Mouse (Mus musculus) brain, adult 2 months (tissue): Measurements from ENCODE around the gene Gm43191.
"Not testable (repeated sequence)": the region's sequence is repeated elsewhere in the genome, so short reads cannot be mapped to it uniquely, and the experiment has no call there.

Source experiments
- DNase-seq: peaks from one replicate; pipeline ENCODE4 v3.0.0; 2011; ENCODE audit warnings: low read depth, low spot score

The Gm43191 gene

DNA sequence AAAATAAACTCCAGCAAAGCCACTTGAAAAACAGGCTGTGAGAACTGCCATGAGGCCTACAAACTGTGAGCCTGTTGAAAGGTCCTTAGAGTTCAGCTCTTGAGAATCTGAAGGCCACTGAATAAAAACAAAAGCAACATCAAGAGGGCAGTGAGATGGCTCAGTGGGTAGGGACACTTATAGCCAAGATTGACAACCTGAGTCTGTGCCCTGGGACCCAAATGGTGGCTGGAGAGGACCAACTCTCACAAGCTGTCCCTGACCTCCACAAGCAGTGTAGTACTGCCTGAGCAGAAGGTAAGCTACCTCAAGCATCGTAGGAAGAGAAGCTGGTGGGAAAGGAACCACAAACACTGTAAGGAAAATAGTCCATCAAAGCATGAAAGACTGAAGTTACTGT is at the start of gene Gm43191:
Gene Gm43191 (minus strand): TSS at position 101 of the 400 bp plus-strand sequence.
- DNase-seq = no peak

DNA sequence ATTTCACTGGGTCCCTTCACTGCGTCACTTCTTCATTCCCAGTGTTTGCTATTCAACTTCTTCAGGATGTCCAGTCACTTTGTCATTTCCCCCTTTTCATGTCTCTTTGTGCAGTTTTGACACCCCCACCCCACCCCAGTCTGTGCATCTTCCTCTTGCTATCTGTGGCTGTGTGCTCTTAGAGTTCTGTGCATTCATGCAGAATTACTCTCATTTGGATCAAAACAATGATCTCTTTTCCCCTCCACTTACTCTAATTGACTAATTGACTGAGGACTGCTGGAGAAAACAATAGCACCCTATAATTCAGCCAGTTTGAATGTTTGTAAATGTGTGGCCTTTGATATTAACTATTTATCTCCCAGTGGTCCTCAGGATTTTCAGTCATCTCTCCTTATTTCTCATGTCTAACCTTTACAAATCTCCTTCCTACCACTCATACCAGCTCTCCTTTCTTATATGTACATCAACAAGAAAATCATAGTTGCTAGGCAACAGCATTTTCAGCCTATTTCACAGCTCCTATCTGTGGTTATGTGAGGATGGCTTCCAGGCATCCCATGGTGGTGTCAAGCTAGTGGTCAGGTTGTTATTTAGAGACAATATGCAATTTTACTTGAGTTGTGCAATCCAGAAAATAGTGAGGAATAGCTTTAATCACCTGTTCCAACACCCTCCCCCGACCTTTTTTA is 48.6 kb upstream of the Gm43191 start:
- no peak for DNase-seq

DNA sequence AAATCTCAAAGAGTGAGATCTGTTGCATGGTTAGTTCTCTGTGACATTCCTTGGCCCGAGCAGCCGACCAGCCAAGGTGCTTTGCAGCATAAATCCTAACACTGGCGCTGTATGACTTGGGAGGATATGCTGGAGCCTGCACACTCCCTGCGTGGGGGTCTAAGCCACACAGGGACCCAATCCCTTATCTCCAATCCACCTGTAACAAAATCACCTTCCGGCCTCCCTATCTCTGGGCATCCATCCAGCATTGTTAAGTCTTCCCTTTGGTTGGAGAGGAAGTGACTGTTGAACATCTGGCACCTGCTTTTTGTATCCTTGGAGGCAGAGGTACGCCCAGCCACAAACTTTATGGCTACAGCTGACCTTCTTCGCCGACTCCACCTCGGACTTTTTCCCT is 45.7 kb upstream of the Gm43191 start:
- DNase-seq = no peak

DNA sequence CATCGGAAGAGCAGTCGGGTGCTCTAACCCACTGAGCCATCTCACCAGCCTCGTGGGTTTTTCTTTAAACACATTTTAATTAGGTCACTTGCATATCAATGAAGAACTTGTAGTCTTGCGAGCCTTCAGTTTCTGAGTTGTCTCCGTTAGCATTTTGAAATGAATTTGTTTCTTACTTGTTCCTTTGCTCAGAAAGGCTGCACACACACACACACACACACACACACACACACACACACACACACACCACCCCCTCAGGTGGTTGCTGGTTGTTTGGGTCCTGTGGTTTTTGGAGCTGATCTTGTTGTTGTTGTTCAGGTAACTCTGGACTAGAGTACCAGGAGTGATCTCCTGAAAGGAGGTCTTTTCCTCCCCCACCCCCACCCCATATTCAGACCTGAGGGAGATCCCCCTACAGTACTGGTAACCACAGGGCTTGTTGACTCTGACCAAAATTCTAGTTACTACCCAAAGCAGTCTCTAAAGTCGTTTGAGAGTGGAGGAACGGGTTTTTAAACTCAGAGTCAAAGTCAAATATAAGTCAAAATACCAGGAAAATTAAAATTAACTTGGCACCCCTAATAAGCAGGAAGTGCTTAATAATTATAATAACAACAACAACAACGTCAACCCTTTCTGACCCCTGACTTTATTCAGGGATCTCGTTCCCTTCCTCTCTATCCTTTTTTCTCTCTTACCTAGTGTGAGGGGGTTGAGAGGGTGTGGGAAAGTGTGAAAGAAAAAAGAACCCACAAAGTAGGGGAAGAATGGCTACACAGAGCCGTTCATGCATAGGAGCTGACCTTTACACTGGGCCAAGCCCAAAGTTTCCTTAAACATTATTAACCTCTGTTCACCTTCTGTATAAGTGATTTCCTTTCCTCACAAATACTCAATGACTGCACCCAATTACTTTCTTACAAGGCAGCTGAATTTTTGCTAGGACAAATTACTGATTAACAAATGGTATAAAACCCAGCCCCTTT is 42.7 kb upstream of the Gm43191 start:
- no peak for DNase-seq

DNA sequence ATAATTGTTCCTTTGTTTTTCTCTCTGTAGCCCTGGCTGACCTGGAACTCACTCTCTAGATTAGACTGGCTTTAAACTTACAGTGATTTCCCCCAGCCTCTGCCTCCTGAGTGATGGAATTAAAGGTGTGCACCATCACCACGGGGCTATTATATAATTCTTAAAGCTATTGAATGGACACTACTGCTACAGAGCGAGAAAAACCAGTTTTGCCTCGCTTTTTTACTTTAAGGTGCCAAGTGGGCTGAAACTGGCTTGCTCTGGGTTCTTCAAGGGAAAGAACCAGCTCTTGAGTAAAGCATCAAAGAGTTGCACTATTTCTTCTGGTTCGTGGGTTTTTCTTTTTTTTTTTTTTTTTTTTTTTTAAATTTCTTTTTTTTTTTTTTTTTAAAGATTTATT is 41.9 kb upstream of the Gm43191 start:
- no peak for DNase-seq

DNA sequence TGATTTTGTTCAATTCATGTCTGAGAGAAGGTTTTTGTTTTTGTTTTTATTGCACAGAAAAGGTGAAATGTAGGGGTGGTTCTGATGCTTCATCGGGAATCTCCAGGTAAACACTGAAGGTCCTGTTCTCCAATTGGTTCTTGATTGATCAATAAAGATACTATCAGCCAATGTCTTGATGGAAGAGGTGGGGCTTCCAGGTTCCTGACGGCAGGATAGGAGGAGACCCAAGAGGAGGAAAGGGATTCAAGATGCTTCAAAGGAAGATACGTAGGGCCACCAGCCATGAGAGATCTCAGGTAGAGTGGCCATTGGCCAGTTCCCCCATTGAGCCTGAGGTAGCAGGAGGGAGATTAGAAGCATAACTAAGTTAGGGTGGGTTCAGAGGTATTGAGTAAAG is 37.9 kb upstream of the Gm43191 start:
- no peak for DNase-seq

DNA sequence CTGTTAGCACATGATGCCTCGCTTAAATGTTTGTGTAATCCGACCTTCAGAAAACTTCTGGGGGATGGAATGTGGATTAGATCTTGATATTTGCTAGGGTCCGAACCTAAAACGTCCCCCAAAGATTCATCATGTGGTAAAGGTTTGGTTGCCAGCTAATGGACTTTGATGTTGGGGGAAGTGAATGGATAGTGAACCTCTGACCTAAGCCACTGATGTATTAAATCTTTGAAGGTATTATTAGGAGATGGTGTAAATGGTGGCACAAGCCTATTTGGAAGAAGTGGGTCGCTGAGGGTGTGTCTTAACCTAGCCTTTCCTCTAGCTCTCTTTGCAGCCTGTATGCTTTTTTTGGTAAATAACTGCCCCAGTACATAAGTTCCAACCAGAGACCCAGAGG is 32.0 kb upstream of the Gm43191 start:
- no peak for DNase-seq

DNA sequence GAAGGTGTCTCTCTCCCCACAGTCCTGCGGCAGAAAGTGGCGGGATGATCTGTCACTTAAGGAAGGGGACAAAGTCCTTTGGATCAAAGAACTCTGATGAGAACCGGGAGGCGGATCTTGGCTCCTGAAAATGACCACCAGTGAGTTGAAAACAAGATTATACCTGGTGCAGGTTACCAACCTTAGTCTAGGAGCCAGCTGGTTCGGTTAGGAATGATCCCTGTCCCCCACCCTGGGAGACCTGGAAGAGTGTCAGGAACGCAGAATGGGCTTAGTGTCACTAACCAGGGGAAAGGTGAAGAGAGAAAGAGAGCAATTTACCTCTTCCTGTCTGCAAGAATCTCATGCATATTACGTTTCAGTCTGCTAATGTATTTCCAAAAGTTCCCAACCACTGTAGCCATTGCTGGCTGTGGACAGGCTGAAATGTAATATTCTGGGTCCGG is 31.4 kb upstream of the Gm43191 start, which contains the start of gene Slc35a3:
Gene Slc35a3 (minus strand): TSS at position 396 of the 446 bp plus-strand sequence.
- no peak for DNase-seq

DNA sequence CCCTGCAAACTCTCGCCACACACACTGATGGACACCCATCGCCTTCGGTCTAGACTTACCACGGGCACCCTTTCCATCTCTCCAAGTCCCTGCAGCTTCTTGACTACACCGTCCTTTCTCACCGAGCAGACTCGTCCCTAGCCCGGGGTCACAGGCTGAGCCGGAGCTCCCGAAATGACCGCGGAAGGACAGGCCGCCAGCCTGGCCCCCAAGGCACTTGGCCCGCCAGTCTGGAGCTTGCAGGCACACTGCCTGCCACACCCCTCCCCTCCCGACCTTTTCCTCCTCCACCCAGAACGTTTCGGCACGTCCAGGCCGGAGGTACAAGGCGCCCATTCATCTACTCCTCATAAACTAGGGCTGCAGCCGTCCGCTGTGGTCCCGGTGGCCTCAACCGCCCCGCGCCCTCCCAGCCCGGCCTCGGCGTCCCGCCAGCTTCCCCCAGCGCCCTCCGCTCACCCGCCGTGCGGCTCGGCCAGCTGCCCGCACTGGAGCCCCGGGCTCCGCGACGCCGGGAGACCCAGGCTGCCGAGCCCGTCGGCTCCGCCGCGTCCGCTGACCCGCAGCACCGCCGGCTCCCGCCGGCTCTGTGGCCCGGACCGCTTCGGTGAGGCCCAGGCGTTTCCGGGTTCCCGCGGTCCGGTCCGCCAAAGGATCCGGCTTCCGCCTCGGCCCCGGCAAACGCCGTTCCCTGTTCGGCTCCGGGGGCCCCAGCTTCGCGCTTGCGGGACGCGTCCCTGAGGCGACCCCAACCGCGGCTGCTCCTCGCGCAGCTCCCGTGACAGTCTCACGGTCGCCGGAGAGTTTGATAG is 30.8 kb upstream of the Gm43191 start:
- DNase-seq = peak; percentile 87

DNA sequence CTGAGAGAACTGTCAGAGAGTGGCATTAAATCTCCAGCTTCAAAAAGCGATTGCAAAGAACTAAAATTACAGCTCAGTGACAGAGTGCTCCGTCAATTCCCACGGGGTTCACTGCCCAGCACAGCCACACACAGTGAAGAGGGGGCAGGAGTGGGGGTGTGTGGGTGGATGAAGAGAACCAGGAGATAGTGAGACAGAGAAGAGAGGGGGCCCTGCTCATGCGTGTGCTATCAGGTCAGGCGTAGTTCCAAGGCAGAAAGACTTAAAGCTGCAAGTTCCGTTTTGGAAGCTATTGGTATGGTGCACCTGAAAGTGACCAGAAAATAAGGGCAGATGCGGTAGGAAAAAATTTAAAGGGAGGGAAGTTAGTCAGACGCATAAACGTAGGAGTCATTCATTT is 29.9 kb upstream of the Gm43191 start:
- DNase-seq = no peak

DNA sequence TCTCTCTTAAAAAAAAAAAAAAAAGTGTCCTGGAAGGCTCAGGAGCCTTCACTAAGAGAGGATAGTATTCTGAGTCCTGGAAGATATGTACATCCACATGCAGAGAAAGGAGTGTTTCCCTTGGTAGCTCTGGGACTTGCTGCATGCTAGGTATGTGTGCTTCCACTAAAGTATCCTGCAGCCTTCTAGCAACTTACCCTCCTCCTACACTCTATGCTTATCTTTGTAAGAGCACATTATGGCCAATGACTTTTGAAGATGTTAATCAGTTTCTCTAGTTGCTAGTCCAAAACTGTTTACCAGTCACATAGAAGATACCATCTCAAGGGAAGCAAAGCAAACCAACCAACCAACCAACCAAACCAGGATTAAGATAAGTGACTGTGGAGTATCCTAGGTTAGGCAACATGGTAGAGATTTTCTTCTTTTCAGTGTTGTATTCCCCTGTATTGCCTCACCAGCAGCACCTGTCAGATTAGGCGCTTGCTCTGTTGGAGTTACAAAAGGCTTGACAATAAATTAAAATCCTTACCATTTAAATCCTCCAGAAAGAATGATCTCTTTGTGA is 24.7 kb upstream of the Gm43191 start:
- no peak for DNase-seq

DNA sequence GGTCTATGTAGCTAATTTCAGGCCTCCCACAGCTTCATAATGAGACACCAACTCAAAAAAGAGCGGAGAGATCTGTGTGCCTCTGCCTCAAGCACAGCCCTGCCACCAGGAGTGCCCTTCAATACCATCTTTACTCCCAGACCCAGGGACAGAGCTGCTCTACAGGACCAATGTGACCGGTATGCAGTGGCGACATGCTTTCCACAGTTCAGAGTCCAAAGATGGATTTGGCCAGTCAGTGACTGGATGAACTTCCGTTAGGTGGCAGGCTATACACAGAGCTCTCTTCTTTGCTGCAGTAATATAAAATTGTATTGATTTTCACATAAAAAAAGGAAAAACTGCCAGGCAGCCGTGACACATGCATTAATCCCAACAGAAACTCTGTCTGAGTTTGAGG is 22.8 kb upstream of the Gm43191 start:
- DNase-seq = no peak

DNA sequence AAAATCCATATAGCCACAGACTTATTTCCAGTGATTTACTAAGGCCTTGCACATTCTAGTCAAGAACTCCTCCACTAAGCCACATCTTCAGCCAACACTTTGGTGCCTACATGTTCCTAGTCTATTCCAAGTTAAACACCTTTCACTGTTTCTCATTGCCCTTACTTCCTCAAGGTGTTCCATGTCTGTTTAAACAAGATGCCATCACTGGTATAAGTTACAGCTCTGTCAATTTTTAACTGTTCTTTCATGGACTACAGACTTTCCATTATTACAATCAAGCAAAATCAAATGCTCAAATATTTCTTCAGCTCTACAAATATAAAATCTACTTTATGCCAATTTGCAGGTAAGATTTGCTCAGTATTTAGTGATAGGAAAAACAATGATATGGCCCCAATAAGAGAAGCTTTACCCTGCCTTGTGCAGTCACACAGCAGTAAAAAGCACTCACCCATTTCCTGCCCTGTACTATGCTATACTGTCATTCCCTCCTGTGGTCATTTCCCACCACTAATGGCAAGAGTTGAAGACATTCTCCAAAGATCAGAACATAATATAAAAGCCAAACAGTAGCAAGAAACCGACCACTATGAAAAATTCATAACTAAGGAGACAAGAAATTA is 21.7 kb upstream of the Gm43191 start:
- DNase-seq = no peak

DNA sequence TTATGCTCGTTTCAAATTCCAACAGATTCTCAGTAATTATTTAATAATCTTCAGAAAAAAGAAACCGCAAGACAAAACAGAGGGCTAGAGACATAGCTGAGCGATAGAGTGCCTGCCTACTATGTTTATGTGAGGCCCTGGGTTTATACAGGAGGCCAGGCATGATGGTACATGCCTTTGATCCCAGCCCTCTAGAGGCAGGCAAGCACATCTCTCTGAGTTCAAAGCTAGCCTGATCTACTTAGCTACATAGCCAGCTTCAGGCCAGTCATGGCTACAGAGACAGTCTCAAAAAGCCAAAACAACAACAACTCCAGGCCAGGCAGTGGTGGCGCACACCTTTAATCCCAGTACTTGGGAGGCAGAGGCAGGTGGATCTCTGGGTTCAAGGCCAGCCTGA is 20.5 kb upstream of the Gm43191 start:
- no peak for DNase-seq

DNA sequence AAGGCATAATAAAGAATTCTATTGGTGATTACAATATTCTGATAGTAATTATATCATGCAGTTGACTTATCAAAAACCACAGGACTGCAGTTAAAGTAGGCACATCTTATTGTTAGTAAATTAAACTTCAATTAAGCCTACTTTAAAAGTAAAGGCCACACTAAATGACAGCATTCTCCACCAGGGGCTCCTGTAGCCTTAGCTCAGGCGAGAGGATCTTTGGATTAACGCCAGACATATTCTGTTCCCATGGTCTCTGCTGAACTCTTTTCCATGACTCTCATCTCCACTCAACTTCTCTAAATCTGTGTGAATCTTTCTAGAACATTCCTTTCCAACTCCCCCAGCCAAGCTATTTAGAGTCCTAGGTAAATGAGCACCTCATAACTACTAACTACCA is 17.7 kb upstream of the Gm43191 start:
- DNase-seq = peak; percentile 7

DNA sequence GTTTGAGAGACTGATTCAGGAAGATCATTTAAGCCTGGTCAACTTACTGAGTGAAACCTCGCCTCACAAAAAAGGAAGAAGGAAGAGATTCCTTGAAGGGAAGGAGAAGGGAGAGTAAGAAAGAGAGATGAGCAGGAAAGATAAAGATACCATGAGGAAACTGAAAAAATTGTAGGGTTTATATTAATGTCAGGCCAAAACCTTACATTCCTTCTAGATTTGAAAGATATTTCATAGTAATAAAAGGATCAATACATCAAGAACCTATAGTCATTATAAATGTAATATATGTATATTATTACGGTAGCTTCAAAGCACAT is 14.6 kb upstream of the Gm43191 start:
- no peak for DNase-seq

DNA sequence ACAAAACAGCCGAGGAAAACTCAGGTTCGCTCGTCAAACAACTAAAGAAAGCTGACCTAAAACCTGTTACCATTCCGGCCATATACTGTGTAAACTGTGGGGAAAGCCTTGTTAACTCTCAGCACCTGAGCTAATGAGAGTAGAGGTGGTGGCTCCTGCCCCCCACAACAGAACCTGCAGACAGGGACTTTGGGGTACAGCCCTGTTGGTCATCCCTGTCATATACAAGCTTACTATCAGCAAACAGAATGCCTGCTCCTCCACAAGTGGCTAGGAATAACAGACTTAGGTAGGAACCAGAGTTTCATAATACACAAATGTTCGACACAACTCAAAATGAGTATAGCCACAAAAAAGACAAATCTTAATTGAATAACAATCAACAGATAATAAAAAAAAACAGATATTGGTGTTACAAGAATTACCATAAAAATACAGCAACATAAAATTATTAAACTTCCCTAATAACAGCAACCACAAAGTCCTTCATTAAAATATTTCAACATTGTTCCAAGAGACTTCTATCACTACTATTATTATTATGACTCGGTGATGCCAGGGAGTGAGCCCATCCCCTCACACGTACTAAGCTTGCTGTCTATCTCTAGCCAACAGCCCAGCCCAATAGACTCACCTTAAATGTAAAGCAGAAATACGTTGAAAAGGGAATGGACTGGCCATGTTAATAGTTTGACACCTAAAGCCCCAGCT is 14.1 kb upstream of the Gm43191 start:
- no peak for DNase-seq

DNA sequence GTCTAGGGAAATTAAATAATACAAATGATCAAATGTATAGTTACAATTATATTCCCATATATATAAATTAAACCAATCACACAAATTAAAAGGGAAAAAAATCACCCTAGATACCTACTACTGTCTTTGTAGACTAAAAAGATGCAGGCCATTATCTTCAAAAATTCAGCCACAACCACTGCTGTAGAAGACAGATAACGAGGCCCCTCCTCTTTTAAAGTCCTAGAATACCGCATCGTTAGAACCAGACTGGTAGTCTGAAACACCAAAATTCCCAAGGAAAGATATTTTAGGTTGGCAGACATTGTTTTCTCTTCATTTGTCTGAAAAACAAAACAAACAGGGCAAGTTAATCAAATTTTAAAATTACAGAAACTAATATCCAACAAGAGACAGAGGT is 13.3 kb upstream of the Gm43191 start:
- DNase-seq = no peak

DNA sequence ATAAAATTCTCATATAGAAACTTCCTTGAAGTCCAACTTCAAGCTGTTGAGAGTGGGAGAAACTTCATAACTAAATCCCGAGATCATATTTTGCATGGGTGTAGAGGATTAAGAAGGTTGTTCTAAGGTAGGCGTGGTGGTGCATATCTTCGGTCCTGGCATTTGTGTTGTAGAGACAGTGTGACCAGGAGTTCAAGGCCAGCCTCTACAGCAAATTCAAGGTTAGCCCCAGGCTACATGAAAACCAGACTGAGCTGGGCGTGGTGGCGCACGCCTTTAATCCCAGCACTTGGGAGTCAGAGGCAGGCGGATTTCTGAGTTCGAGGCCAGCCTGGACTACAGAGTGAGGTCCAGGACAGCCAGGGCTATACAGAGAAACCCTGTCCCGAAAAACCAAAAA is 16.8 kb downstream of the Gm43191 start:
- DNase-seq = not testable (repeated sequence)

DNA sequence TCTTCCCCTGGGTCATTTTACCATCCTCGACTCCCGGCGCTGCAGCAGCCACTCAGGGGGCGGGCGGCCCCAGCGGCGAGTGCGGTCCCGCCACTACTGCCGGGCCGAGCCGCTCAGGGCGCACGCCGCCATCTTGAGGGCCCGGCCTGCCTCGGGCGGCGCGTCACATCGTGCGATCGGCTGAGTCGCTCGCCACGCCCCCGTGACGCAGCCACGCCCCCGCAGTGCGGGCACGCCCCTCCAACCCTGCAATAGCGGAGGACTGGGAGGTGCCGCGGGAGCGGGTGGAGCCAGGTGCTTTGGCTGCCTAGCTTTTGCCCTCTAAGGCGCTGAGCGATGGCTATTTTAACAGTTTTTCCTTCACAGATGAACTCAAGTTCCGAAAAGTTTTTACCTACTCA is 18.6 kb downstream of the Gm43191 start, which contains the start of gene Mfsd14a:
Gene Mfsd14a (minus strand): TSS at position 215 of the 401 bp plus-strand sequence.
- DNase-seq = peak; percentile 98
